Mouse (Mus musculus): ENCODE results near the gene Fut4. TPM values are rescaled to one million over a fixed set of nuclear protein-coding genes. Genes with fewer than 3 reads are reported as not detected.

Gene Fut4
- polyA plus RNA-seq, 1 experiment from 2014 or later, result 0.76 TPM

DNA sequence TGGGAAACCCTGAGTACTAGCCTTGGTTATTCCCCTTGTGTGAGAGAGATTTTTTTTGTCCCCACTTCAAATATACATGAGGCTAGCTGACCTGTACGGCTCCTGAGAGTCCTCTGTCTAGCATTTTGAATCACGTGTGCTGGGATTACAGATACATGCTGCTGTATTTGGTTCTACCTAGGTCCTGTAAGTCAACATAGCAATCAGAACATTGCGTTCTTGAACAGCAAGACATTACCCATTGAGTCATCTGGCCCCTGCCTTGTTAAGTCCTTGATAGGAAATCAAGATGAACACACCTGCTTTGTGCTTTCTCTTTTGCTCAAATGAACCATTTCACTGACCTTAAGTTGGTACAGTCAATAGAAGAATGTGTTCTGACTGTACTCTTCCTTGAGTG lies 2.3 kb upstream of the Fut4 start:
- no peak for ATAC-seq (ENCODE audit: insufficient read depth)
- Histone ChIP-seq H3K4me3 (replicated peaks) (no peak overlapping the region), H3K27ac (replicated peaks) (no peak overlapping the region), H3K36me3 (replicated peaks) (no peaks in the 10 kb centered on the region), H3K9me3 (replicated peaks) (no peaks in the 10 kb centered on the region), H3K27me3 (peaks cover 19% of the 10 kb centered on the region), H3K4me1 (replicated peaks) (peaks cover 12% of the 10 kb centered on the region), H3K9ac (no peak overlapping the region), H3K4me2 (no peak overlapping the region)
- 53% methylated on average over 3 of the region's 3 CpGs for WGBS (ENCODE audit: insufficient replicate concordance)

DNA sequence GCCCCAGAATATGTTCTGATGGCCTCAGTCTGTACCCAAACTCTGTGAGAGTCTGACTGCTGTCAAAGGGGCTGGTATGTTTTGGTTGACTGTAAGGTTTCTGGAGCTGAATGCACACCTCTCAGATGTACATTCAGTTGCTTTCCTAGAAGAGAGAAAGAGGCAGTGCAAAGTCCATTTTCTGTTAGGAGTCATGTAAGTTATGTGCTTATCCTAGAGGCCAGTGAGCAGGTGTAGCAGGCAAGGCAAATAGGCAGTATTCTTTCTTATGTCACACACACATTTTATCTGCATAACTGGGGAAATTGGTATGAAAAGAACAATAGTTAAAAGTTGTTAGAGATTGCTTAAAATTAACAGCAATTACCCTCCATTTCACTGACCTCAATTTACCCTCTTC lies 1.8 kb upstream of the Fut4 start:
- H3K4me1 ChIP-seq (replicated peaks), result peaks cover 12% of the 10 kb centered on the region
- H3K27me3 ChIP-seq, result peaks cover 19% of the 10 kb centered on the region
- H3K27ac ChIP-seq (replicated peaks), result no peak overlapping the region
- H3K36me3 ChIP-seq (replicated peaks), result no peaks in the 10 kb centered on the region
- no peak overlapping the region for H3K4me2 ChIP-seq
- no peaks in the 10 kb centered on the region for H3K9me3 ChIP-seq (replicated peaks)
- H3K9ac ChIP-seq, result no peak overlapping the region
- no peak overlapping the region for H3K4me3 ChIP-seq (replicated peaks)
- no peak for ATAC-seq (ENCODE audit: insufficient read depth)

DNA sequence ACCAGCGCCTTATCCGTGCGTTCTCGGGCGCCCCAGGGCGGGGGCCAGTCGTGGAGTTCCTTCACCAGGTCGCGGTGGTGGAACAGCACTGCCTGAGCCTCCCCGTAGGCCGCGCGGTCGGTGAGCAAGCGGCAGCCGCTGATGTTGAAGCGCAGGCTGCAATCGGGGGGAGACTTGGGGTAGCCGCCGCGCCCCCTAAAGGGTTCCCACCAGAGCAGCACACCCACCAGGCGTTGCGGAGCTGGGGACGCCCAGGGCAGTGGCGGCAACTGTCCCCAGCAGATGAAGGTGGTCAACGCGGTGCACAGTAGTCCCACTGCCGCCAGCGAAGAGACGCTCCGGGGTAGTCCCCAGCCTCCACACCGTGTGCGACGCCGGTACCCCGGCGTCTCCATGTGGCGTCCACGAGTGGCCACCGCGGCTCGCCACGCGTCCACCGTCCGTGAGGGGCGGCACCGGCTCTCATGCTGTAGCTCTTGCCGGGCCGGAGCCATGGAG lies 641 bp downstream of the Fut4 start:
- Histone ChIP-seq H3K4me2 (peak overlapping the region; percentile 74), H3K27ac (replicated peaks) (no peak overlapping the region), H3K27me3 (peaks cover 19% of the 10 kb centered on the region), H3K9ac (peak overlapping the region; percentile 30; the same call in 1 of the 2 replicates), H3K4me1 (replicated peaks) (peaks cover 12% of the 10 kb centered on the region), H3K4me3 (replicated peaks) (peak overlapping the region; percentile 52), H3K9me3 (replicated peaks) (no peaks in the 10 kb centered on the region), H3K36me3 (replicated peaks) (no peaks in the 10 kb centered on the region)
- ATAC-seq (ENCODE audit: insufficient read depth), result peak; percentile 47
- 1% methylated on average over 50 of the region's 50 CpGs for WGBS (ENCODE audit: insufficient replicate concordance)

DNA sequence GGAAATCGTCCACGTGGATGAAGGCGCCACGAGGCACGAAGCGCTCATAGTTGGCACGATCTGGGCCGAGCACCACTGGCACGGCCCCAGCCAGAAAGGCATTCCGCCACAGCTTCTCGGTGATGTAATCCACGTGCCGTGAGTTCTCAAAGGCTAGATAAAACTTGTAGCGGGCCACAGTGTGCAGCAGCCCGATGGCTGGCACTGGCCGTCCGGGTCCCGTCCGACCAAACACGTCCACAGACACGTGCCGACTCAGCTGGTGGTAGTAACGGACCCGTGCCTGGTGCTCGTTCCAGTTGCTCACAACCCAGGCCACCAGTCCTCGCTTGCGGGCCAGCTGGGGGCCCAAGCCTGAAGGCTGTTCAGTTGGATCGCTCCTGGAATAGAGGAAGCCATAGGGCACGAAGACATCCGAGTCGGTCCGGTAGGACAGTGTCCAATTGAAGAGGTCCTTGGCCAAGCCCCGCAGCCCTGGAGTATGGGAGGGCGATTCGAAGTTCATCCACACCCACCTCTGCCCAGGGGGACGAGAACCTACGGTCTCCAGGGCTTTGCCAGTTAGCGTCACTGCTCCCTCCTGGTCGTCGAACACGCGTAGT lies 1.2 kb downstream of the Fut4 start:
- H3K4me3 ChIP-seq (replicated peaks), result peak overlapping the region; percentile 52
- H3K27me3 ChIP-seq, result peaks cover 19% of the 10 kb centered on the region
- H3K4me1 ChIP-seq (replicated peaks), result peaks cover 12% of the 10 kb centered on the region
- ATAC-seq (ENCODE audit: insufficient read depth), result no peak
- H3K36me3 ChIP-seq (replicated peaks), result no peaks in the 10 kb centered on the region
- H3K4me2 ChIP-seq, result peak overlapping the region; percentile 74
- WGBS (ENCODE audit: insufficient replicate concordance), result 58% methylated on average over 42 of the region's 42 CpGs
- H3K27ac ChIP-seq (replicated peaks), result no peak overlapping the region
- no peaks in the 10 kb centered on the region for H3K9me3 ChIP-seq (replicated peaks)
- H3K9ac ChIP-seq, result no peak overlapping the region

DNA sequence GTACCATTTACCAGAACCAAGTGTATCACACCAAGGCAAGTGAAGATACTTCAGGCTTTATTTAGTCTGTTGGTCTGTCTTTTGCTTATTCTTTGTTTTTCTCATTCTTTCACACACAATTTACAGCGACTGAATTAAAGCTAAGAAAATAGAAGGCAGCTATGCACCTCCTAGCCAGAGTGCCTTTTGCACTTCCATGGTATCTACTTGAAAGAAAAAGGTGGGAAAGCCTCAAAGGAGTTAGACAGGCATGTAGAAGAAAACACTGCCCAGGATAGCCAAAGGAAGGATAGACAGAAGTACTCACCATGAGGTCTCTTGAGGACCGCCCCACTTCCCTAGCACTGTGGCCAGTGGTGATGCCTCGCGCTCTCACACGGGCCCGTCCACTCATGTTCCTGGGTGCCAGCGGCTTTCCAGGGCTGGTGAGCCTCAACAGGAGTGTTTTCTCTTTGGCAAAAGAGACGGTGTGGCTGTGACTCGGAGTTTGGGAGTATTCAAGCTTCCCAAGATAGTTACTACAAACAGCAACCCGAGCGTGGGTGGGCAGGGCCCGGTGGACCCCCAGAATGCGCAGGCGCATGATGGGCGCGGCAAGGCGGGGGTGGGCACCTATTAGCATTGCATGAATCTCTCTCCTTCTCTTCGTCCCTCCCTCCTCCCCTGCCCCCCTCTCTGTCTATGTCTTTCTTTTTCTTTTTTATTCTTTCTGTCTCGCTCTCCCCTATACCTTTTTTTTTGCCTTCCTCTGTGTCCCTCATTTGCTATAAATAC lies 11.9 kb downstream of the Fut4 start, which contains the start of gene Piwil4:
TSS of gene Piwil4 (minus strand) at position 583 of the 774 bp plus-strand sequence.
- Histone ChIP-seq H3K9ac (no peak within 1 kb of the TSS), H3K4me3 (replicated peaks) (no peak within 1 kb of the TSS), H3K4me2 (no peak within 1 kb of the TSS), H3K27ac (replicated peaks) (no peak within 1 kb of the TSS), H3K4me1 (replicated peaks) (0 out of 2 replicates have a peak, but pooled peaks cover 3% of the 10 kb centered on the region), H3K9me3 (replicated peaks) (no peaks in the 10 kb centered on the region), H3K27me3 (no peaks in the 10 kb centered on the region), H3K36me3 (replicated peaks) (no peaks in the 10 kb centered on the region)
- WGBS (ENCODE audit: insufficient replicate concordance), result 76% methylated on average over 19 of the region's 19 CpGs
- no peak for ATAC-seq (ENCODE audit: insufficient read depth)

DNA sequence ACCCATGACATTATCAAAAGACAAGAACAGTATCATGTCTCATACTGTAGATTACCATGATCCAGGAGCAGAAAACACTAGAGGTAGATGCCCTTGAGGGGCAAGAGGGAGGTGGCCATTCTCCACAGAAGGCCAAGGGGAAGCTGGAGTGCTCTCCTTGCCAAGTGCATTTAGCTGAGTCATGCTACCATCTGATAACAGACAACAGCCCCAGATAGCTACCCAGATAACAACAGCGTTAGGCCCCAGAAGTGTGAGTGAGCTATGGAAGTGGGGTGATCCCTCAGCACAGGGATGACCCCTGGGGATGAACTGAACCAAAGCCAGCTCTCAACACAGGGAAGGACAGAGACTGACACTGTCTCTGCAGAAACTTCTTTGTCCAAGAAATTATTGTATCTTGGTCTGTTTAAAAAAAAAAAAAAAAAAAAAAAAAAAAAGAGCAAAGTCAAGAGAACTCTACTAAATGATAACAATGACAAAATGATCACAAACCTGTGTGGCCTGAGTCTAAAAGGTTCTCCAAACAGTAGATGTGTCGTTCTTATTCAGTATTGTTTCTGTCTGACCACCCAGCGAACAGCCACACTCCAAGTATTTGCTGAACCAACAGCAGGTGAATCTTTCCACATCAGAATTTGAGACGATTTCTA lies 12.6 kb downstream of the Fut4 start:
- 0 out of 2 replicates have a peak, but pooled peaks cover 3% of the 10 kb centered on the region for H3K4me1 ChIP-seq (replicated peaks)
- no peak overlapping the region for H3K27ac ChIP-seq (replicated peaks)
- no peaks in the 10 kb centered on the region for H3K27me3 ChIP-seq
- ATAC-seq (ENCODE audit: insufficient read depth), result no peak
- no peak overlapping the region for H3K9ac ChIP-seq
- no peak overlapping the region for H3K4me3 ChIP-seq (replicated peaks)
- no peaks in the 10 kb centered on the region for H3K9me3 ChIP-seq (replicated peaks)
- H3K36me3 ChIP-seq (replicated peaks), result no peaks in the 10 kb centered on the region
- 47% methylated on average over 4 of the region's 4 CpGs for WGBS (ENCODE audit: insufficient replicate concordance)
- no peak overlapping the region for H3K4me2 ChIP-seq

DNA sequence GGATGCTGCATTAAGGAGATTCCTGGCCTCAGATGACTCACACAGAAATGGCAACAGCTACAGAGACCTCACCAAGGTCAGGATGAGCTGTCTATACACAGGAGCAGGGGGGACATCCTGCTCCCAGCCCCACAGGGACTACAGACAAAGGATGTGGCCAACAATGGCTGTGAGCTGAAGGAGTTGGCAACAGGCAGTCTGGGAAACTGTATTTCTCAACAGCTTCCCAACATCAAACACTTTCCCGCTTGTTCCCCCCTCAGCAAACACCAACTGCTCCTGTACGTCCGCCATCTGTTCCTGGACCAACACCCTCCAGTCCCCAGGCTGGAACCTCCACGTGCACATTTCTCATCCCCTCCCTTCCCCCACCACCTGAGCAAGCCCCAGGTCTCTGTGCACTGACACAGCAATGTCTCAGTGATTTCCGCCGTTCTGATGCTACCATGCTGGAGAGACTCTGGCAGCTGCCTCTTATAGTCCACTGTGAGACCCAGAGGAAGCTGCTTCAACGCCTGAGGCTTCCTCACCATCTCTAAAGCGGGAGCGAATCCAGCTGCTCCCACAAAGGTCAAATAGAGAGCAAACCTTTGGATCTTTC lies 21.2 kb downstream of the Fut4 start:
- H3K9ac ChIP-seq, result no peak overlapping the region

DNA sequence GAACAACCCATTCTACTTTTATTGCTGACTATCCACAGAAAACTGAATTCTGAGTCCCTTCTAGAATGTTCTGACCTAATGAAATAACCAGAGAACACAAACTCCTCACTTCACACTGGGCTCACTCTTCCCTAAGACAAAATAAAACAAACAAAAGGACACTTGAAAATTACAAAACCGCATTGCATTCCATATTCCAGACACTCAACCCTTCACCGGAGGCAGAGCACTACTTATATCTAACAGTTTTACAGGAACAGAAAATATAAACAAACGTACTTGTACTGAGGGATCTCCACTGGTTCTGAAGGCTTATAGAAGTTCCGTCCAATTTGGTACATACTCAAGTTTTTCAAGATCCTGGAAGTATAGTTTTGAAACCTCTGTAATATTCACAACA lies 23.8 kb downstream of the Fut4 start:
- Histone ChIP-seq H3K4me3 (replicated peaks) (no peak overlapping the region), H3K9me3 (replicated peaks) (no peaks in the 10 kb centered on the region), H3K36me3 (replicated peaks) (no peaks in the 10 kb centered on the region), H3K9ac (no peak overlapping the region), H3K27me3 (no peaks in the 10 kb centered on the region), H3K27ac (replicated peaks) (no peak overlapping the region), H3K4me1 (replicated peaks) (no peaks in the 10 kb centered on the region), H3K4me2 (no peak overlapping the region)
- ATAC-seq (ENCODE audit: insufficient read depth), result no peak
- WGBS (ENCODE audit: insufficient replicate concordance), result 59% methylated on average over 4 of the region's 4 CpGs

More for the DNA sequence above, 21.2 kb downstream of the Fut4 start:
- Histone ChIP-seq H3K9me3 (replicated peaks) (no peaks in the 10 kb centered on the region), H3K36me3 (replicated peaks) (no peaks in the 10 kb centered on the region), H3K4me1 (replicated peaks) (no peaks in the 10 kb centered on the region), H3K4me2 (no peak overlapping the region), H3K4me3 (replicated peaks) (no peak overlapping the region), H3K27ac (replicated peaks) (no peak overlapping the region), H3K27me3 (no peaks in the 10 kb centered on the region)
- no peak for ATAC-seq (ENCODE audit: insufficient read depth)
- WGBS (ENCODE audit: insufficient replicate concordance), result 42% methylated on average over 9 of the region's 9 CpGs

DNA sequence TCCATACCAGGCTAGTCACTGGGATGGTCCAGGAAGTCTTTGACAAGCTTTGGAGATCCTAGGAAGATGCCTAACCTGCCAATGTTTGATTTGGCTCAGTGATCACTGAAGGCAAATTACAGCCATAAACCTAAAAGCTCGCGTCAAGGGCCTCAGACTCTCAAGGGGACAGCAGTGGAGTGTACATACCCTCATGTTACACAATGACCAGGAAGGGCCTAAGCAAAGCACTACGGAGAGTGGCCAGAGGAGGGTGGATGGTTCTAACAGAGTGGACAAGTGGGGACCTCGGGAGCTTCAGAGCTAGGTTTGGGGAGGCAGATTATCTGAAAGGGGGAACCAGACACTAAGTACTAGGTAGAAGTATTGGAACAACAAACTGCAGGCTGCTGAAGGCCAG lies 25.6 kb downstream of the Fut4 start:
- no peak overlapping the region for H3K27ac ChIP-seq (replicated peaks)
- 60% methylated on average over 4 of the region's 4 CpGs for WGBS (ENCODE audit: insufficient replicate concordance)
- no peak overlapping the region for H3K4me2 ChIP-seq
- H3K9ac ChIP-seq, result no peak overlapping the region
- no peaks in the 10 kb centered on the region for H3K4me1 ChIP-seq (replicated peaks)
- H3K27me3 ChIP-seq, result no peaks in the 10 kb centered on the region
- no peak for ATAC-seq (ENCODE audit: insufficient read depth)
- no peaks in the 10 kb centered on the region for H3K9me3 ChIP-seq (replicated peaks)
- H3K4me3 ChIP-seq (replicated peaks), result no peak overlapping the region
- H3K36me3 ChIP-seq (replicated peaks), result no peaks in the 10 kb centered on the region

DNA sequence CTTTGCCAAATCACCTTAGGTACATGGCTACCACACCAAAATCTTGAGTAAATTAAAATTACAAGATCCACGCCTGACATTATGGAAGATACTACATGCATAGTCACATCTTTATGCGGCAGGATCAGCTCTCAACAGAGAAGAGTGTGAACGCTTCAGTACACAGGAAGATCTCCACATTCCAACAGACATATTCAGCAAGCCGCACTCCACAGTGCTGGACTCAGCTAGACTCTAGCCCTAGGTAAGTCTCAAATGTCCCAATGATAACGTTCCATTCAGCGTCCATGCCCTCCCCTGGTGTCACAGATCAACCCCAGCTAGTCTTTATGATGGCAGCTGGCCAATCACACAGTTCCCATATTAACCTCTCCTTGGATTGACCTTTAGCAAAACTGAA lies 26.2 kb downstream of the Fut4 start:
- 68% methylated on average over 6 of the region's 6 CpGs for WGBS (ENCODE audit: insufficient replicate concordance)

More for the DNA sequence above, 26.2 kb downstream of the Fut4 start:
- no peak for ATAC-seq (ENCODE audit: insufficient read depth)
- no peak overlapping the region for H3K4me2 ChIP-seq
- no peaks in the 10 kb centered on the region for H3K36me3 ChIP-seq (replicated peaks)
- H3K4me1 ChIP-seq (replicated peaks), result no peaks in the 10 kb centered on the region
- no peaks in the 10 kb centered on the region for H3K9me3 ChIP-seq (replicated peaks)
- no peak overlapping the region for H3K9ac ChIP-seq
- H3K27ac ChIP-seq (replicated peaks), result no peak overlapping the region
- no peak overlapping the region for H3K4me3 ChIP-seq (replicated peaks)
- no peaks in the 10 kb centered on the region for H3K27me3 ChIP-seq

Data from liver, embryonic 15.5 days (tissue).